Mouse (Mus musculus) midbrain, embryonic 13.5 days (tissue): ENCODE results near the gene Thap3. TPM values are rescaled to one million over a fixed set of nuclear protein-coding genes. Genes with fewer than 3 reads are reported as not detected.

ENCODE experiments used
- ATAC-seq: fragments of 200-750 bp; cut with Nextera tagmentation; 2 replicates; pipeline ENCODE4 v1.8.0; 2017; ENCODE audit warnings: mild to moderate bottlenecking, moderate TSS enrichment, moderate library complexity
- H3K27ac ChIP-seq: fragments of 300-500 bp; sonication (generic); 2 replicates; pipeline ENCODE4 v1.5.1; 2015; ENCODE audit warnings: inconsistent platforms, mild to moderate bottlenecking, moderate library complexity
- H3K27me3 ChIP-seq: fragments of 300-500 bp; sonication (generic); 2 replicates; pipeline ENCODE4 v1.6.1; 2015; ENCODE audit warnings: mild to moderate bottlenecking, inconsistent platforms
- H3K36me3 ChIP-seq: fragments of 300-500 bp; sonication (generic); 2 replicates; pipeline ENCODE4 v1.6.1; 2015; ENCODE audit warnings: mild to moderate bottlenecking, inconsistent platforms
- H3K4me1 ChIP-seq: fragments of 300-500 bp; sonication (generic); replicated peaks from 2 replicates; pipeline ENCODE4 v1.6.1; 2015; ENCODE audit warnings: inconsistent platforms
- H3K4me2 ChIP-seq: fragments of 300-500 bp; sonication (generic); replicated peaks from 2 replicates; pipeline ENCODE4 v1.6.1; 2015; ENCODE audit warnings: moderate library complexity, mild to moderate bottlenecking, inconsistent platforms
- H3K4me3 ChIP-seq: fragments of 300-500 bp; sonication (generic); replicated peaks from 2 replicates; pipeline ENCODE4 v1.5.1; 2015; ENCODE audit warnings: mild to moderate bottlenecking, inconsistent platforms
- H3K9ac ChIP-seq: fragments of 300-500 bp; sonication (generic); replicated peaks from 2 replicates; pipeline ENCODE4 v1.6.1; 2015; ENCODE audit warnings: mild to moderate bottlenecking, inconsistent platforms
- H3K9me3 ChIP-seq: fragments of 300-500 bp; sonication (generic); 2 replicates; pipeline ENCODE4 v1.6.1; 2016; ENCODE audit warnings: mild to moderate bottlenecking, inconsistent platforms
- WGBS: fragments of 180-500 bp; shearing (Covaris S2); methylation state at CpG from one replicate; pipeline ENCODE4 v1.1.7; 2015; 5-methylcytosine and 5-hydroxymethylcytosine counted together
- polyA plus RNA-seq: library from polyadenylated mRNA; unstranded; fragments of >200 nt; fragmentation: Nextera tagmentation; extraction: Ambion mirVana; gene quantifications from 2 replicates; pipeline ENCODE4 v1.2.1, GENCODE M21; 2015

Gene Thap3
- polyA plus RNA-seq, 1 experiment from 2014 or later, result 38.0 TPM

GRCm38 (mm10) chr4:151975441-151975840, 13.4 kb downstream of the Thap3 start:
- Histone ChIP-seq H3K27me3 (no peaks in the 10 kb centered on the region), H3K27ac (no peak overlapping the region), H3K36me3 (peaks cover 65% of the 10 kb centered on the region), H3K9ac (no peak overlapping the region), H3K9me3 (no peaks in the 10 kb centered on the region), H3K4me2 (no peak overlapping the region), H3K4me3 (no peak overlapping the region), H3K4me1 (no peaks in the 10 kb centered on the region)
- ATAC-seq, result no peak
- WGBS, result 94% methylated on average over 3 of the region's 3 CpGs

GRCm38 (mm10) chr4:151972221-151972967, 16.4 kb downstream of the Thap3 start:
- H3K4me1 ChIP-seq, result peaks cover 10% of the 10 kb centered on the region; the same call in 1 of the 2 replicates
- 70% methylated on average over 10 of the region's 10 CpGs for WGBS
- no peaks in the 10 kb centered on the region for H3K9me3 ChIP-seq
- no peaks in the 10 kb centered on the region for H3K27me3 ChIP-seq
- H3K27ac ChIP-seq, result no peak overlapping the region
- no peak overlapping the region for H3K4me3 ChIP-seq
- no peak for ATAC-seq
- no peak overlapping the region for H3K9ac ChIP-seq
- H3K4me2 ChIP-seq, result no peak overlapping the region
- peaks cover 74% of the 10 kb centered on the region for H3K36me3 ChIP-seq

- peaks cover 68% of the 10 kb centered on the region for H3K36me3 ChIP-seq
- peaks cover 10% of the 10 kb centered on the region; the same call in 1 of the 2 replicates for H3K4me1 ChIP-seq
- H3K9me3 ChIP-seq, result no peaks in the 10 kb centered on the region
- peak; percentile 60 for ATAC-seq
- H3K4me2 ChIP-seq, result no peak overlapping the region
- no peaks in the 10 kb centered on the region for H3K27me3 ChIP-seq
- H3K27ac ChIP-seq, result peak overlapping the region; percentile 41
- H3K4me3 ChIP-seq, result no peak overlapping the region
- no peak overlapping the region for H3K9ac ChIP-seq
- WGBS, result 84% methylated on average over 26 of the region's 26 CpGs
Measured at GRCm38 (mm10) chr4:151968204-151968921, 20.4 kb downstream of the Thap3 start.

GRCm38 (mm10) chr4:151962817-151963216, 26.0 kb downstream of the Thap3 start:
- Histone ChIP-seq H3K27ac (no peak overlapping the region), H3K4me1 (no peaks in the 10 kb centered on the region), H3K9ac (no peak overlapping the region), H3K9me3 (no peaks in the 10 kb centered on the region), H3K27me3 (no peaks in the 10 kb centered on the region), H3K4me3 (no peak overlapping the region), H3K4me2 (no peak overlapping the region), H3K36me3 (peaks cover 77% of the 10 kb centered on the region)
- no peak for ATAC-seq
- 88% methylated on average over 3 of the region's 3 CpGs for WGBS

DNA sequence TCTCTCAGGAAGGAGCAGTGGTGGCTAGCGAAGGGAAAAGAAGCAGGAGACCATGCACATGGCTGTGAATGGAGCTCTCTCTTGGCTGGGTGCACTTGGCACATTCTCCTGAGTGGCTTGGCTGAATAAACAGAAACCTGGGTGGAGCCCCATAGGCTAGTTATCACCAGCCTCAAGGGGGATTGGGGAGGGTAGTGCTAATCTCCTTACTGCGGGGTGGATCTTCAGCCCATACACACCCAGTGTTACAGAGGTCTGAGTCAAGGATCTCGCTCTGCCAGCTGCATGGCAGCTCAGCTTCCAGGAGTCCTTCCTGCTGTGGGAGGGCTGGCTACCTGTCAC, 28.3 kb downstream of the Thap3 start:
- H3K4me2 ChIP-seq, result no peak overlapping the region
- no peaks in the 10 kb centered on the region for H3K27me3 ChIP-seq
- H3K36me3 ChIP-seq, result peaks cover 89% of the 10 kb centered on the region
- no peak overlapping the region for H3K27ac ChIP-seq
- H3K9ac ChIP-seq, result no peak overlapping the region
- WGBS, result 83% methylated on average over 3 of the region's 3 CpGs
- ATAC-seq, result no peak
- H3K4me3 ChIP-seq, result no peak overlapping the region
- H3K4me1 ChIP-seq, result no peaks in the 10 kb centered on the region
- no peaks in the 10 kb centered on the region for H3K9me3 ChIP-seq

GRCm38 (mm10) chr4:151959849-151960512, 28.8 kb downstream of the Thap3 start:
- Histone ChIP-seq H3K4me1 (no peaks in the 10 kb centered on the region), H3K27me3 (no peaks in the 10 kb centered on the region), H3K9me3 (no peaks in the 10 kb centered on the region), H3K27ac (no peak overlapping the region), H3K4me3 (no peak overlapping the region), H3K9ac (no peak overlapping the region), H3K4me2 (no peak overlapping the region), H3K36me3 (peaks cover 90% of the 10 kb centered on the region)
- ATAC-seq, result no peak
- 93% methylated on average over 11 of the region's 11 CpGs for WGBS

DNA sequence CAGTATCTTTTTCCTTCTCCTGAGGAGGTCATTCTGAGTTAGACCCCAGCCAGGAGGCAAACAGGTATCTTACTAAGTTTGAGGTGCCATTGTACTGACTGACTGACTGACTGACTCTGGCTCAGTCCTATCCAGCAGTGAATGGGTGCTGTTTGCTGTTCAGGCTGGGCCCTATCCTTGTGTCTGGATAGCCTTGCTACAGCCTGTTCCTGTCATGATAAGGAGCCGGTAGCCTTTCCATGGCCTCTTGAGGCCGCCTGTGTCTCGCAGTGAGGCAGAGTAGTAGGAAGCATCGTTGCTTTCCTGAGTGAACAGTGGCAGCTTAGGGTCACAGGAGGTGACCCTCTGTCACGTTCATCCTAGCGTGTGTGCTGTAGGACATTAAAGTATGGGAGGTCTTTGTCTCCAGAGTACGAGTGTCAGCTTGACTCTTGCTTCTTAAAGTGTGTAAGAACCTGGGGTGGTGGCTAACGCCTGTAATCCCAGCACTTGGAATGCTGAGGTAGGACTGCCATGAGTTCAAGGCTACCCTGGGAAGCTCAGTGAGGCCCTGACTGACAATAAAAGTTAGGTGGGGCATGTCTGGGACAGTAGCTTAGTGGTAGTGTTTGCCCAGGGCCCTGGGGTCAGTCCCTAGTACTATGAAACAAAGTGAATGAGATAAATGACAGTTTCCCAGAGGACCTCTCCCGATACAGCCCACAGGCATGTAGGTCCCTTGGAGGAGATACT, 31.0 kb downstream of the Thap3 start:
- H3K36me3 ChIP-seq, result peaks cover 90% of the 10 kb centered on the region
- 94% methylated on average over 9 of the region's 9 CpGs for whole genome bisulfite sequencing

GRCm38 (mm10) chr4:151955791-151956190, 33.0 kb downstream of the Thap3 start:
- Histone ChIP-seq H3K27me3 (no peaks in the 10 kb centered on the region), H3K4me2 (no peak overlapping the region), H3K4me3 (no peak overlapping the region), H3K27ac (no peak overlapping the region), H3K9ac (no peak overlapping the region), H3K9me3 (no peaks in the 10 kb centered on the region), H3K36me3 (peaks cover 90% of the 10 kb centered on the region), H3K4me1 (no peaks in the 10 kb centered on the region)
- WGBS, result 92% methylated on average over 1 of the region's 1 CpGs
- ATAC-seq, result no peak

More for the DNA sequence above, 31.0 kb downstream of the Thap3 start:
- Histone ChIP-seq H3K9me3 (no peaks in the 10 kb centered on the region), H3K4me2 (no peak overlapping the region), H3K27ac (no peak overlapping the region), H3K4me1 (no peaks in the 10 kb centered on the region), H3K4me3 (no peak overlapping the region), H3K27me3 (no peaks in the 10 kb centered on the region), H3K9ac (no peak overlapping the region)
- ATAC-seq, result no peak

DNA sequence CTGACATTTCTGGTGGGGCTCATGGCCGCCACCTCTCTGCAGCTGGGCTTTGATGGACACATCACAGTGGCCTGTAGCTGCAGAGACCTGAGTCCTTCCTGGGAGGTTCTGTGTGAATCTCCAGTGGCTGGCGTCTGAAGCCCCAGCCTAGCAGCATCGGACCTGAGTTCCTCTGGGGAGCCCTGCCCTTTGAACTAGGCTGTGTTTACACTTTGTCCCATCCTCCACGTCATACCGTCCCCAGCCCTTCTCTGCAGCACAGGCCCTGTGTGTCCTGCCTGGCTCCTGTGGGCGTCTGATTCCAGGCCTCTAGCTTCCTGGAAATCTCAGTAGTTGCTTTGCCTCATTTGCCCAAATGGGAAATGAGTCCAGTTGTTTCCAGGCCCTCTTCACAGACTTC, 35.6 kb downstream of the Thap3 start:
- Histone ChIP-seq H3K9ac (no peak overlapping the region), H3K4me1 (no peaks in the 10 kb centered on the region), H3K4me2 (no peak overlapping the region), H3K4me3 (no peak overlapping the region), H3K9me3 (no peaks in the 10 kb centered on the region), H3K27me3 (no peaks in the 10 kb centered on the region), H3K27ac (no peak overlapping the region), H3K36me3 (peaks cover 75% of the 10 kb centered on the region)
- whole genome bisulfite sequencing, result 90% methylated on average over 6 of the region's 6 CpGs
- ATAC-seq, result no peak

DNA sequence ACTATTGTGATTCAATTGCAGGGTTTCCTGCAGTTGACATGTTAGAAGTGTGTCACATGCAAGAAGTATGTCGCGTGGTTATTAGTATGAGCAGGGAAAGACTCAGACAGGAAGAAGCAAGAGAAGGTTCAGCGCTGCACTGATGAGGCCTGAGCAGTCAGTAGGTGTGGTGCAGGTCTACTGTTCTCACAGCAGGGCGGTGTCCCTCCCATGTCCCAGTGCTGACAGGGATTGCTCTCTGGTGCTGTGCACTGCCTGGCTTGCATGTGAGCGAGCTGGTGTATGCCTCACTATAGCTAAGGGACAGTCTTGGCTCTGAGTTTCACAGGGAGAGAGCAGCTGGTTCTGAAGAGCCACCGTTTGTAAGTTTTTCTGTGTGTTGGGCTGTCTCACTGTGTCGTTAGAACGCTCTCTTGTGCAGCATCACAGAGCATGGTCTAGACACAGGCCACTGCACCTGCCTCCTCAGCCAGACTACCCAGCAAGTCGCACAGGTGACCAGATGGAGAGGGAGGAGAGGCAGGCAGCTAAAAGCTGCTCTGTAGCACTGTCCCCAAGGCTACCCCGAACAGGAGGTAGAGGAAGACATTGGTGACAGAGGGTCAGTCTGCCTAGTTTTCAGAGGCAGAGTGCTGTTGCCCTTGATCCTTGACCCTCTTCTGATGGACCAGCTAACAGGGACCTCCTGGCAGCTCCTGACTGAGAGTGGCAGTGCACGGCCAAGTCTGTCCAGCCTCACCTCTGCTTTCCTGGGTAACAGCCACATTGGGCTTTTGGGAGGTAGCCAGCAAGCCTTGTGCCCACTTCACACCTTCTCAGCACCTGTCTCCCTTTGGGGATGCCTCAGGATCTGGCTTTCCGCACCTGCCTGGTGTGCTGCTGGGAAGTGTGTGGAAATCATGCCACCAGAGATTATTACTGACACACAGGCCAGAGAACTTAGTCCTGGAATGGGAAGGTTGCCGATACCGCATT, 40.0 kb downstream of the Thap3 start:
- no peak for ATAC-seq
- Histone ChIP-seq H3K27me3 (no peaks in the 10 kb centered on the region), H3K4me1 (no peaks in the 10 kb centered on the region), H3K4me3 (no peak overlapping the region), H3K9ac (no peak overlapping the region), H3K27ac (no peak overlapping the region), H3K4me2 (no peak overlapping the region), H3K36me3 (peaks cover 36% of the 10 kb centered on the region), H3K9me3 (no peaks in the 10 kb centered on the region)
- WGBS, result 93% methylated on average over 14 of the region's 14 CpGs

DNA sequence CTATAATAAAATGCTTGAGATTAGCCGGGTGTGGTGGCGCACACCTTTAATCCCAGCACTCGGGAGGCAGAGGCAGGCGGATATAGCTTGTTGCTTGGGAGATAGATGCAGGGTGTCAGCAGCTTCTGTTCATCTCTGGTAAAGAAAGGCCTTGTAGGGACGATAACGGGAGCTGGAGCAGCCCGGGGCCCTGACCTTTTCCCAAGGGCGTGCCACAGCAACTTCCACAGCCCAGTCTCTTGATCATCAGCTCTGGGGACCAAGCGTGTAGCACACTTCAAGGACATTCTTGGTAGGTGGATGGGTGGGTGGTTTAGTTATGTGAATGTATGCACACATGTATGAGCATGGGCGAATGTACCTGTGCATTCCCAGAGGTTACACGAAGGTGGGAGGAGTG, 42.6 kb downstream of the Thap3 start:
- ATAC-seq, result no peak
- no peaks in the 10 kb centered on the region for H3K9me3 ChIP-seq
- no peak overlapping the region for H3K9ac ChIP-seq
- H3K4me2 ChIP-seq, result no peak overlapping the region
- WGBS, result 90% methylated on average over 11 of the region's 11 CpGs
- no peaks in the 10 kb centered on the region for H3K27me3 ChIP-seq
- no peak overlapping the region for H3K4me3 ChIP-seq
- H3K4me1 ChIP-seq, result no peaks in the 10 kb centered on the region
- peaks cover 11% of the 10 kb centered on the region for H3K36me3 ChIP-seq
- H3K27ac ChIP-seq, result no peak overlapping the region
